Mouse (Mus musculus): Measurements from ENCODE around the gene Atp7a.
"Not testable (repeated sequence)": the region's sequence is repeated elsewhere in the genome, so short reads cannot be mapped to it uniquely, and the experiment has no call there.

Atp7a gene

GRCm38 (mm10) chrX:106026418-106027342 lies at the start of gene Atp7a:
Gene Atp7a (plus strand): TSS chrX:106027276.
- peak; percentile 90 to 94 for DNase-seq

- DNase-seq: no peak
Observed at GRCm38 (mm10) chrX:106001605-106002004, 25.5 kb upstream of the Atp7a start.

GRCm38 (mm10) chrX:106010762-106011161 lies 16.3 kb upstream of the Atp7a start:
- no peak for DNase-seq

GRCm38 (mm10) chrX:106011465-106012159 lies 15.5 kb upstream of the Atp7a start, which contains the start of gene Magt1:
Gene Magt1 (minus strand): TSS chrX:106011906.
- peak; percentile 83 to 85 for DNase-seq

- DNase-seq: peak in 1 of 2 experiments; percentile 2
Observed at GRCm38 (mm10) chrX:106012559-106012958, 14.5 kb upstream of the Atp7a start.

GRCm38 (mm10) chrX:106013217-106013616 lies 13.9 kb upstream of the Atp7a start:
- DNase-seq: peak; percentile 69 to 72

- not testable (repeated sequence) for DNase-seq
Observed at GRCm38 (mm10) chrX:106014741-106015377, 12.2 kb upstream of the Atp7a start.

GRCm38 (mm10) chrX:106015571-106016322 lies 11.3 kb upstream of the Atp7a start, which contains the start of gene Cox7b:
Gene Cox7b (plus strand): TSS chrX:106015700.
- DNase-seq: peak; percentile 74

GRCm38 (mm10) chrX:106017102-106017501 lies 10.0 kb upstream of the Atp7a start:
- no peak for DNase-seq

GRCm38 (mm10) chrX:106017516-106017915 lies 9.6 kb upstream of the Atp7a start:
- DNase-seq: no peak

GRCm38 (mm10) chrX:106027343-106027674 lies 233 bp downstream of the Atp7a start:
- DNase-seq: no peak

- DNase-seq: no peak
Observed at GRCm38 (mm10) chrX:106030176-106030575, 3.1 kb downstream of the Atp7a start.

- DNase-seq: no peak
Observed at GRCm38 (mm10) chrX:106031124-106031523, 4.0 kb downstream of the Atp7a start.

- no peak for DNase-seq
Observed at GRCm38 (mm10) chrX:106035727-106036126, 8.7 kb downstream of the Atp7a start.

- no peak for DNase-seq
Observed at GRCm38 (mm10) chrX:106037185-106037752, 10.2 kb downstream of the Atp7a start.

GRCm38 (mm10) chrX:106043863-106044617 lies 17.0 kb downstream of the Atp7a start:
- DNase-seq: no peak

- no peak for DNase-seq
Observed at GRCm38 (mm10) chrX:106045455-106045854, 18.4 kb downstream of the Atp7a start.

- DNase-seq: no peak
Observed at GRCm38 (mm10) chrX:106045928-106046327, 18.9 kb downstream of the Atp7a start.

- no peak for DNase-seq
Observed at GRCm38 (mm10) chrX:106048191-106048590, 21.1 kb downstream of the Atp7a start.

GRCm38 (mm10) chrX:106077858-106078257 lies 50.8 kb downstream of the Atp7a start:
- DNase-seq: peak in 1 of 2 experiments; percentile 11

- no peak for DNase-seq
Observed at GRCm38 (mm10) chrX:106080811-106081443, 53.9 kb downstream of the Atp7a start.

Data from B cell, adult 2 months (primary cell).